Mouse (Mus musculus) liver, embryonic 16.5 days (tissue): ENCODE data around the gene Anapc7. TPM values are rescaled to one million over a fixed set of nuclear protein-coding genes. Genes with fewer than 3 reads are reported as not detected.
A peak's percentile ranks its signal among the peaks of the same experiment; 100 is the strongest.

Source experiments
- ATAC-seq: fragments of 200-750 bp; cut with Nextera tagmentation; 2 replicates; pipeline ENCODE4 v1.8.0; 2017; ENCODE audit warnings: low read depth, mild to moderate bottlenecking, moderate number of reproducible peaks, moderate library complexity
- H3K27ac ChIP-seq: fragments of 300-500 bp; sonication (generic); 2 replicates; pipeline ENCODE4 v1.5.1; 2014; ENCODE audit warnings: mild to moderate bottlenecking, low read length
- H3K27me3 ChIP-seq: fragments of 300-500 bp; sonication (generic); 2 replicates; pipeline ENCODE4 v1.6.1; 2014; ENCODE audit warnings: low read depth, low read length, mixed read lengths; ENCODE audit not compliant: control insufficient read depth, insufficient read depth
- H3K36me3 ChIP-seq: fragments of 300-500 bp; sonication (generic); 2 replicates; pipeline ENCODE4 v1.6.1; 2014; ENCODE audit warnings: mild to moderate bottlenecking; ENCODE audit not compliant: control insufficient read depth, insufficient read depth
- H3K4me1 ChIP-seq: fragments of 300-500 bp; sonication (generic); 2 replicates; pipeline ENCODE4 v1.6.1; 2014; ENCODE audit warnings: low read depth, low read length, mixed read lengths; ENCODE audit not compliant: control insufficient read depth
- H3K4me2 ChIP-seq: fragments of 300-500 bp; sonication (generic); 2 replicates; pipeline ENCODE4 v1.6.1; 2014; ENCODE audit warnings: low read depth, low read length, mixed read lengths
- H3K4me3 ChIP-seq: fragments of 300-500 bp; sonication (generic); 2 replicates; pipeline ENCODE4 v1.5.1; 2014; ENCODE audit warnings: low read depth, mild to moderate bottlenecking, low read length
- H3K9ac ChIP-seq: fragments of 300-500 bp; sonication (generic); 2 replicates; pipeline ENCODE4 v1.6.1; 2014; ENCODE audit warnings: low read depth, low read length
- H3K9me3 ChIP-seq: fragments of 300-500 bp; sonication (generic); replicated peaks from 2 replicates; pipeline ENCODE4 v1.6.1; 2016; ENCODE audit warnings: low read length; ENCODE audit not compliant: control insufficient read depth
- WGBS: fragments of 180-500 bp; shearing (Covaris S2); extraction: QIAGEN DNeasy Blood & Tissue Kit; methylation state at CpG from one replicate; pipeline ENCODE4 v1.1.7; 2014; ENCODE audit not compliant: insufficient replicate concordance; 5-methylcytosine and 5-hydroxymethylcytosine counted together
- polyA plus RNA-seq: library from polyadenylated mRNA; unstranded; fragments of >200 nt; fragmentation: Nextera tagmentation; extraction: Ambion mirVana; gene quantifications from 2 replicates; pipeline ENCODE4 v1.2.1, GENCODE M21; 2015

Gene Anapc7
- 14.7 and 14.9 TPM in 2 replicates for polyA plus RNA-seq

DNA sequence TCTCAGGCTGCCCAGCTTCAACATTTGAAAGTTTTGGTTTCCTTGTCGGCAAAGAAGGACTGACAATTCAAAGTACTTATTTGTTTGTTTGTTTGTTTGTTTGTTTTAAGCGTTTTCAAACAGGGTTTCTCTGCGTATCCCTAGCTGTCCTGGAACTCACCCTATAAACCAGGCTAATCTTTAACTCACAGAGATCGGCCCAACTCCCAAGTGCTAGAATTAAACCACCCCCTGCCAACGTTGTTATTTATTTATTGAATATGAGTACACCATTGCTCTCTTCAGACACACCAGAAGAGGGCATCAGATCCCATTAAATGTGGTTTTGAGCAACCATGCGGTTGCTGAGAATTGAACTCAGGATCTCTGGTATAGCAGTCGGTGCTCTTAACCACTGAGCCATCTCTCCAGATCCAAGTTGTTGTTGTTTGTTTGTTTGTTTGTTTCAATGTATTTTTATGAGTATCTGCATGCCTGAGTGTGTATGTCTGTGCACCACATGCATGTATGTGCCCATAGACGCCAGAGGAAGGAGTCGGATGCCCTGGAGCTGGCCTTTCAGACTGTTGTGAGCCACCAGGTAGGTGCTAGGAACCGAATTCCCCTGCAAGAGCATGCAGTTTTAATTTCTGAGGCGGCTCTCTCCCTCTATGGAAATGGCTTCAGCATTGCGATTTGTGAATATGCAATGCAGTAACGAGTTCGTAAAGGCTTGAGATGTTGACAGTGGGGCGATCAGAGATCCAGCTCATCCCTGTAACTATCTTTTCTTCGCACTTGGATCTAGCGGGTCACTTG, at the start of gene Anapc7:
Gene Anapc7 (plus strand): TSS at position 423 of the 798 bp plus-strand sequence.
- Histone ChIP-seq H3K9ac (peak within 1 kb of the TSS; percentile 90), H3K27ac (peak within 1 kb of the TSS; percentile 56; the same call in 1 of the 2 replicates), H3K27me3 (no peaks in the 10 kb centered on the region), H3K4me2 (peak within 1 kb of the TSS; percentile 97), H3K4me1 (peaks cover 24% of the 10 kb centered on the region), H3K4me3 (peak within 1 kb of the TSS; percentile 91), H3K36me3 (no peaks in the 10 kb centered on the region), H3K9me3 (no peaks in the 10 kb centered on the region)
- WGBS = 12% methylated on average over 17 of the region's 17 CpGs
- peak; percentile 1 for ATAC-seq

DNA sequence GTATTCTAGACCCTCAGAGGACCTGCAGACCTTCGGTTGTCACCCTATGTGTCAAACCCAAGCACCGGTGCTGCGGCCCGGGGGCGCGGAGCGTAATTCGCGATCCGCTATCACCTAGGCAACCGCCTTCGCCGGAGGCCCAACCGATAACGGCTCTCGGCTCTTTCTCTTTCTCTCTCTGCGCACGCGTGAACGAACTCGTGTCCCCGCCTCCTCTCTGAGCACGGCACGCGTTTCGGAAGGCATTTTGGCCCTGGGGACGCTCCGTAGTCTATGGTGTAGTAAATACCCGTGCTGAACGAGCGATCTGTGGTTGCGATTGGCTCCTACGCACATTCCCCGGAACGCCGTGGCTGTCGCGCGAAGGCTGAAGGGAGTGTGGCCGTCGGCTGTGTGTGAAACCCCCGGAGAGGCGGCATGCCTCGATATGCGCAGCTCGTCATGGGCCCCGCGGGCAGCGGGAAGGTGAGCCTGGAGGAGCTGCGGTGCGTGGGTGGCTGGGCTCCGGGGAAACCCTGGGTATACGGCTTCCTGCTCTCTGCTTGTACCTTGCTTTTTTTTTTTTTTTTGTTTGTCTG, 49.2 kb upstream of the Anapc7 start, which contains the start of gene Fam216a:
Gene Fam216a (minus strand): TSS at position 173 of the 578 bp plus-strand sequence.
- peak within 1 kb of the TSS; percentile 88 for H3K4me2 ChIP-seq
- H3K9ac ChIP-seq = peak within 1 kb of the TSS; percentile 86

DNA sequence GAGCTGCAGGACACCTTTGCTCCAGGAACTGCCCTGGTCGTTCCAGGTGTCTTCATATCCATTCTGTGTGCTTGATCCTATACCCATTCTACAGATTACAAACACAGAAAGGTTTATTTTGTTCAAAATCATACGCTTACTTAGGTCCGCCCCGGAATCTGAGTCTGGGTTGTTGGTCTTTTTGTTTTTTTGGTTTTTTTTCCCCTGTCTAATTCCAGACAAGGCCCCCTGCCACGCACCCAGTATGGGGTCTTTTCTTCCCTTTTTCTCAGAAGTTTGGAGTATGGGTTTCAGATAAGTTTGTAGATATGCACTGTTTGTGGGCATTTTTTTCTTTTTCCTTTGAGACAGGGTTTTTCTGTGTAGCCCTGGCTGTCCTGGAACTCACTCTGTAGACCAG, 48.6 kb upstream of the Anapc7 start:
- peaks cover 6% of the 10 kb centered on the region; the same call in 1 of the 2 replicates for H3K36me3 ChIP-seq
- peaks cover 22% of the 10 kb centered on the region for H3K4me1 ChIP-seq
- H3K27me3 ChIP-seq = no peaks in the 10 kb centered on the region
- H3K9ac ChIP-seq = peak overlapping the region; percentile 81
- H3K9me3 ChIP-seq = no peaks in the 10 kb centered on the region
- peak overlapping the region; percentile 88 for H3K4me2 ChIP-seq
- no peak for ATAC-seq
- H3K4me3 ChIP-seq = peak overlapping the region; percentile 88
- H3K27ac ChIP-seq = peak overlapping the region; percentile 93
- WGBS = 1% methylated on average over 5 of the region's 5 CpGs

More for the DNA sequence above, 49.2 kb upstream of the Anapc7 start, which contains the start of gene Fam216a:
- H3K27ac ChIP-seq = peak within 1 kb of the TSS; percentile 93
- peak within 1 kb of the TSS; percentile 88 for H3K4me3 ChIP-seq
- no peaks in the 10 kb centered on the region for H3K9me3 ChIP-seq
- under 1% methylated on average over 53 of the region's 53 CpGs for WGBS
- peaks cover 9% of the 10 kb centered on the region; the same call in 1 of the 2 replicates for H3K36me3 ChIP-seq
- H3K4me1 ChIP-seq = peaks cover 22% of the 10 kb centered on the region
- no peaks in the 10 kb centered on the region for H3K27me3 ChIP-seq
- ATAC-seq = peak; percentile 95

DNA sequence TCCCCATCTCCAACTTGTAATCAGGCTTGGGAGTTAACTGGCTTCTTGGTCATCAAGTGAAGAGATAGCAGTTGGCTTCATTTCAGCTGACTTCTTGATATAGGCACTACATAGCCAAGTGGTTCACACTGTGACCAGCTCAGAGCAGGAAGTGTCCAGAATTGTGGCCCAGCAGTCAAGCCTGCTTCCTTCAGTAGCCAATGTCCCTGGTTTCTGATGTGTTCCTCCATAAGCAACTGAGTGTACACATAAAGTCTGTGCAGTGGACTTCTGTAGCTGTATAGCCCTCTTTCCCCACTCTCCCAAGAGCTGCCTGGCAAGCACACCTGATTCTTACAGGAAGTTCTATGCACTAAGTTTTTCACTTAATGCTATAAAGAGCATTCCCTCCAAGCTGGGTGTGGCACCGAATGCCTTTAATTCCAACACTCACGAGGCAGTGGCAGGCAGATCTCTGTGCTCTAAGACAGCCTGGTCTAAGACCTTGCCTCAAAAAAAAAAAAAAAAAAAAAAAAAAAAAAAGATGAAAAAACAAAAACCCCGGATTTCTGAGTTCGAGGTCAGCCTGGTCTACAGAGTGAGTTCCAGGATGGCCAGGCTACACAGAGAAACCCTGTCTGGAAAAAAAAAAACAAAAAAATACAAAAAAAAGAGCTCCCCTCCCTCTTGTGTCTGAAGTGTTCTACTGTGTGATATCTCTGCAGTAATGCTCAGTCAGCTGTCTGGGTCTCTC, 44.2 kb upstream of the Anapc7 start:
- H3K36me3 ChIP-seq = peaks cover 16% of the 10 kb centered on the region

DNA sequence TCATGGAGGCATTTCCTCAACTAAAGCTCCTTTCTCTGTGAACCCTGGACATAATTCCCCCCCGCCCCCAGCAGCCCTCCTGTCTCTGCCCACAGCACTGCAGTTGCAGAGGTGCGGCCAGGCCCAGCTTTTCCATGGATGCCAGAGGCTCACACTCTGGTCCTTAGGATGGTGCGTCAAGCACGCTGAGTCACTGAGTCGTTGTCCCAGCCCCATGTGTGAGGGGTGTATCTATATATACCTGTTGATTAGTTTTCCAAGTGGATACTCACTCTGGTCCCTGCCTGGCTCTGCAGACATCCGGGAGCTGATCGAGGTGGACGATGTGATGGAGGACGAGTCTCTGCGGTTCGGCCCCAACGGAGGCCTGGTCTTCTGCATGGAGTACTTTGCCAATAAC, 43.3 kb upstream of the Anapc7 start:
- Histone ChIP-seq H3K27me3 (no peaks in the 10 kb centered on the region), H3K4me2 (no peak overlapping the region), H3K4me1 (peaks cover 8% of the 10 kb centered on the region), H3K27ac (no peak overlapping the region), H3K4me3 (no peak overlapping the region), H3K9ac (no peak overlapping the region), H3K9me3 (no peaks in the 10 kb centered on the region), H3K36me3 (peaks cover 18% of the 10 kb centered on the region)
- ATAC-seq = no peak
- WGBS = 86% methylated on average over 12 of the region's 12 CpGs

More for the DNA sequence above, 44.2 kb upstream of the Anapc7 start:
- Histone ChIP-seq H3K9me3 (no peaks in the 10 kb centered on the region), H3K9ac (no peak overlapping the region), H3K27me3 (no peaks in the 10 kb centered on the region), H3K4me1 (peaks cover 12% of the 10 kb centered on the region), H3K4me2 (no peak overlapping the region), H3K27ac (no peak overlapping the region), H3K4me3 (no peak overlapping the region)
- no peak for ATAC-seq
- 75% methylated on average over 4 of the region's 4 CpGs for WGBS

DNA sequence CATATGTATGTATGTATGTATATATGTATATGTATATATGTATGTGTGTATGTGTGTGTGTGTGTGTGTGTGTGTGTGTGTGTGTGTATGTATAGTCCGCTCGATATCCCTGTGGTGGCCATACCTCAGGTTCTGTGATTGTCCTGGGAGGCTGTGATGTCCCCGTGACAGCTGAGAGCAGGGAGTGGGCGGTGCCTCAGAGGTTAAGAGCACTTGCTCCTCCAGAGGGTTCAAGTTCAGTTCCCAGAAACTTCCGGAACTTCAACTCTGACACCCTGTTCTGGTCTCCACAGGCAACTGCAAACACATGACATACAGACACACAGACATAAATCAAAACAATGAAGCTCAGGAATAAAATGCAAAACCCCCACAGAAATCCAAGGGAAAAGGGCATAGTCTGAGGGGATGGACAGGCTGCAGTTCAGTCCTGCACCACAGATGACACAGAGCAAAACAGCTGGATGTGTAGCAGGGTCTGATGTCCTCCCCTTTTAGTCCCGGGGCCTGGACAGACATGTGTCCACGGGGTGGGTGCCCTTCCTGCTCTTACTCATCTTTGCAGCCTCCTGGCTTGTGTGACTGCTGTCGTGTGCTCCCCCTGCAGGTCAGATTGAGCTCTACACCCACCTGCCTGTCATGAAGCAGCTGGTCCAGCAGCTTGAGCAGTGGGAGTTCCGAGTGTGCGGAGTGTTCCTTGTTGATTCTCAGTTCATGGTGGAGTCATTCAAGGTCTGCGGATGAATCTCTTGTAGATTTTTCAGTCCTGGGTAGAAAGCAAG, 41.9 kb upstream of the Anapc7 start:
- WGBS = 51% methylated on average over 11 of the region's 11 CpGs
- H3K9ac ChIP-seq = no peak overlapping the region
- peak; percentile 58 for ATAC-seq
- H3K27ac ChIP-seq = no peak overlapping the region
- no peaks in the 10 kb centered on the region; the same call in 1 of the 2 replicates for H3K4me1 ChIP-seq
- peaks cover 18% of the 10 kb centered on the region for H3K36me3 ChIP-seq
- H3K4me3 ChIP-seq = no peak overlapping the region
- H3K27me3 ChIP-seq = no peaks in the 10 kb centered on the region
- no peaks in the 10 kb centered on the region for H3K9me3 ChIP-seq
- no peak overlapping the region for H3K4me2 ChIP-seq

DNA sequence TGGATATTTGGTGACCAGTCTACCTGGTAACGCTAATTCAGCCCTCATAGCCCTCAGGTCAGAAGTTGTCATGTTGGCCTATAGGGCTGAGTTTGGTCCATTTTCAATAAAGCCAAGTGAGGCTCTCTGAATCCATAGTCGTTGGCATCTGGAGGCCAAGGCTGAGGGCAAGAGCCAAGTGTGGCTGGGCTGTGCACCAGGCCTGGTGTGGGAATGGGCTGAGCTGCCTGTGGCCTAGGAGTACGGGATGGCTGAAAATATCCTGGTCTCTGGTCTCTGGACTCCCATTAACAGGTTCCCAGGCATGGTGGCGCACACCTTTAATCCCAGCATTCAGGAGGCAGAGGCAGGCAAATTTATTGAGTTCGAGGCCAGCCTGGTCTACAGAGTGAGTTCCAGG, 31.5 kb upstream of the Anapc7 start:
- H3K27me3 ChIP-seq = no peaks in the 10 kb centered on the region
- H3K9ac ChIP-seq = no peak overlapping the region
- WGBS = 70% methylated on average over 5 of the region's 5 CpGs
- H3K36me3 ChIP-seq = no peaks in the 10 kb centered on the region
- H3K4me1 ChIP-seq = peaks cover 16% of the 10 kb centered on the region
- H3K27ac ChIP-seq = no peak overlapping the region
- H3K9me3 ChIP-seq = no peaks in the 10 kb centered on the region
- H3K4me2 ChIP-seq = no peak overlapping the region
- H3K4me3 ChIP-seq = no peak overlapping the region
- no peak for ATAC-seq

DNA sequence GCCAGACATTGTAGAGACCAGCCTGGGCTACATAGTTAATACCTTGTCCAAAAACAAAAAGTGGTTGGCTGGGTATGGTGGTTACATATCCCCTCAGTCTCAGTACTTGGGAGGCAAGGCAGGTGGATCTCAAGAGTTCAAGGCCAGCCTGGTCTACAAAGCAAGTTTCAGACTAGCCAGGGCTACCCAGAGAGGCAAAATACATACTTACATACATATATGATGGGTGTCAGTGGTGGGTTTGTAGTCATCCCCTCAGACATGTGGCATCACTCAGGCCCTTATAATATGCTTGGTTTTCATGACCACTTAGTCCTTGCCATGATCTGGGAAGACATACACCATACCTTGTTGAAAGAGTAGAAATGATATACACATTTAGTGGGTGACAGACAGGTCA, 30.8 kb upstream of the Anapc7 start:
- H3K36me3 ChIP-seq = no peaks in the 10 kb centered on the region
- no peak for ATAC-seq
- H3K27ac ChIP-seq = no peak overlapping the region
- no peaks in the 10 kb centered on the region for H3K27me3 ChIP-seq
- H3K4me1 ChIP-seq = peaks cover 16% of the 10 kb centered on the region
- H3K9me3 ChIP-seq = no peaks in the 10 kb centered on the region
- no peak overlapping the region for H3K9ac ChIP-seq
- H3K4me2 ChIP-seq = no peak overlapping the region
- H3K4me3 ChIP-seq = no peak overlapping the region
